Mouse (Mus musculus): Measurements from ENCODE around the gene Tmem109. TPM values are rescaled to one million over a fixed set of nuclear protein-coding genes. Genes with fewer than 3 reads are reported as not detected.
A peak's percentile ranks its signal among the peaks of the same experiment; 100 is the strongest.

Gene Tmem109
- polyA plus RNA-seq, 1 experiment = 278 TPM

DNA sequence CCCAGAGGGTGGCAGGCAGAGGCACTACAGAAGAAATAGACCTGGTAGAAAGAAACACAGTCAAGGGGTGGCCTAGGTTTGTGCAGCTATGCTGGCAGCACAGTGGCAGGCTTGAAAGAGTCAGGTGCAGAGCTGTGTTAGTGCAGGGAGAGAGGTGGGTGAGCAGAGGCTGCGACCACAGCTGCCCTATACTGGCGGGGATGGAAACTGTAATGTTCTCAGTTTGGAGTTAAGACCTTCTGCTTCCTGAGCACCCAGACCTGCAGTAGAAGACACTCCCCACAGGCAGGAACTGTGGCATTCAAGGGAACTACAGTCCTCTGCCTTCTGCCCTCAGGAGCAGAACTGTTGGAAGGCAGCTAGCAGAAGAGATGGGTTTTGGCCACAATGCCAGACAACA, 33.1 kb upstream of the Tmem109 start:
- WGBS = 54% methylated on average over 2 of the region's 2 CpGs
- no peak for TF ChIP-seq POLR2A (IDR thresholded peaks at IDR 0.05; ENCODE audit: borderline replicate concordance, extremely low read depth, low read depth, low read length)
- no peak for DNase-seq
- Histone ChIP-seq H3K4me1 (ENCODE audit: control insufficient read depth, insufficient read depth, low read length) (no peaks in the 10 kb centered on the region), H3K4me3 (replicated peaks; ENCODE audit: extremely low read depth, low read depth, low read length) (no peak overlapping the region)

DNA sequence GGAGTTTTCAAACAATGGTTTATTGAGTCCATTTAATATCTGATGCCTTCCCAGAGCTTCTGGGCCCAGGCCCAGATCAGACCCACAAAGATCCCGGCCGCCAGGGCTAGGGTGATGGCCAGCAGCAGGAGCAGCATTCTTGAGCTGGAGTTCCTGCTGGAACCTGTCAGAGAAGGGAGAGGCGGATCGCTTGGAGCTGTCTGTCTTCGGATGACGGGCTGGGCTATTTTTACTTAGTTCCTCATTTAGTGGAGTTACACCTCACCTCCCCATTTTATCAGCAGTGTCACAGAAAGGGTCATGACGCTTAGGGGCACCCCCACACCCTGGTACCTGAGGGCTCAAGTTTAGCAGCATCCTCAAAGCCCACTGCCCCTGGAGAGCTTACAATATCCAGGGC, 32.5 kb upstream of the Tmem109 start:
- Histone ChIP-seq H3K4me1 (ENCODE audit: control insufficient read depth, insufficient read depth, low read length) (no peaks in the 10 kb centered on the region), H3K4me3 (replicated peaks; ENCODE audit: extremely low read depth, low read depth, low read length) (no peak overlapping the region)
- no peak for TF ChIP-seq POLR2A (IDR thresholded peaks at IDR 0.05; ENCODE audit: borderline replicate concordance, extremely low read depth, low read depth, low read length)
- no peak for TF ChIP-seq CTCF (IDR thresholded peaks at IDR 0.05; ENCODE audit: insufficient read depth, low read length)
- 31% methylated on average over 7 of the region's 7 CpGs for WGBS
- no peak for DNase-seq

DNA sequence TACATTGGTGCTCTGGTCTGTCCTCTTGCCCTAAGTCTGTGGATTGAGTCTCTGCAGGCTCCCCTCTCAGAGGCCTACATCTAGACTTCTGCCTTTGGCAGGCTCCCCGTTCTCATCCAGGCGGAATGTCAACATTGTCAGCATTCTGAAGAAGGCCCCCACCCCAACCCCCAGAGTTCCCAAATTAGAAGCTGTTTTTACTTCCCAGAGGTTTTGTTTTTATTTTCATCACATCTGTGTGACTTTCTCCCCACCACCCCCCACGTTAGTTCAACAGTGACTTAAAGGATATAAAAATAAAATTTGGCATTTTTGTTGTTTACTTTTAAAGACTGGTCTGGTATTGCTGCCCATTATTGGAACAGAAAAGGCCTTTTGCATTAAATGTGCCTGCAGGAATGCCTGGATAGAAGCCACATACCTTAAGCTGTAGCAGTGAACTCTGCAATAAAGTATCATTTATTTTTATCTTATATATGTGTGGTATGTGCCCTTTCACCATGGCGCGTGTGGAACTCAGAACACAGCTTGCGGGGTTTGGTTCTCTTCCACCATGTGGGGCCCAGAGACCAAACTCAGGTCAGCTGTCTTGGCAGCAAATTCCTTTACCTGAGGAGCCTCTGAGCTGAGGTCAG, 27.4 kb upstream of the Tmem109 start:
- no peak for DNase-seq
- WGBS = 54% methylated on average over 6 of the region's 6 CpGs
- H3K4me3 ChIP-seq (replicated peaks; ENCODE audit: extremely low read depth, low read depth, low read length) = no peak overlapping the region
- H3K4me1 ChIP-seq (ENCODE audit: control insufficient read depth, insufficient read depth, low read length) = 0 out of 2 replicates have a peak, but pooled peaks cover 4% of the 10 kb centered on the region
- no peak for TF ChIP-seq POLR2A (IDR thresholded peaks at IDR 0.05; ENCODE audit: borderline replicate concordance, extremely low read depth, low read depth, low read length)
- TF ChIP-seq CTCF (IDR thresholded peaks at IDR 0.05; ENCODE audit: insufficient read depth, low read length) = no peak

DNA sequence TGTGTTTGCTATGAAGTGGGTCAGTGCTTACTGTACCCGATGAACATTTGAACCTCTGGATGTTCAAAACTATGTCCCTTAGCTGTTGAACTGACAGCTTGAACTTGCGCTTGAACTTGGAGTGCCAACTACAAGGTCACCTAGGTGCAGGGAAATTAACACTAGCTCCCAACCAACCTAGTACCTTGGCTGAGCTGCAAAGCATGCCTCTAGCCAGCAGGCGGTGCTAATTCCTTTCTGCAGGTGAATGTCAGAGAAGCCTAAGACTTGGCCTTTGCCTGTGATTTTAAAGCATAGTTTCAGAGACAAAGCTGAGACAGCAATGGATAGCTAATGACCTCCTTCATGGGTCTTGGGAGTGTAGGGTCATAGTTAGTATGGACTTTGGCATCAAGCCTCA, 26.1 kb upstream of the Tmem109 start:
- TF ChIP-seq POLR2A (IDR thresholded peaks at IDR 0.05; ENCODE audit: borderline replicate concordance, extremely low read depth, low read depth, low read length) (no peak), CTCF (IDR thresholded peaks at IDR 0.05; ENCODE audit: insufficient read depth, low read length) (peak; percentile 87)
- WGBS = 51% methylated on average over 3 of the region's 3 CpGs
- Histone ChIP-seq H3K4me3 (replicated peaks; ENCODE audit: extremely low read depth, low read depth, low read length) (no peak overlapping the region), H3K4me1 (ENCODE audit: control insufficient read depth, insufficient read depth, low read length) (0 out of 2 replicates have a peak, but pooled peaks cover 4% of the 10 kb centered on the region)
- peak; percentile 47 for DNase-seq

DNA sequence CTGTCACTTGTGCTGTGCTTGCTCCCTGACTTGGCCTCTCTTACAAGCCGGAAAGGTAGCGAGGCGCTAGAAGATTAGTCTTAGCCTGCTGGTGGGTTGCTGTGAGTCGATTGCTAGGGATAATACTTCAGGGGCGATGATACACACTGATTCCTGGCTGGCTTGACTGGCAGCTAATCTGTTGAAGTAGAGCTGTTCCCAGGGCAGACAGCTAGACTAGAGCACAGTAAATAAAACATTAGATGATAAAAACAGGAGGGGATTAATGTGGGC, 23.9 kb upstream of the Tmem109 start:
- DNase-seq = no peak
- Histone ChIP-seq H3K4me1 (ENCODE audit: control insufficient read depth, insufficient read depth, low read length) (0 out of 2 replicates have a peak, but pooled peaks cover 4% of the 10 kb centered on the region), H3K4me3 (replicated peaks; ENCODE audit: extremely low read depth, low read depth, low read length) (no peak overlapping the region)
- TF ChIP-seq CTCF (IDR thresholded peaks at IDR 0.05; ENCODE audit: insufficient read depth, low read length) (no peak), POLR2A (IDR thresholded peaks at IDR 0.05; ENCODE audit: borderline replicate concordance, extremely low read depth, low read depth, low read length) (no peak)
- WGBS = 53% methylated on average over 5 of the region's 5 CpGs

DNA sequence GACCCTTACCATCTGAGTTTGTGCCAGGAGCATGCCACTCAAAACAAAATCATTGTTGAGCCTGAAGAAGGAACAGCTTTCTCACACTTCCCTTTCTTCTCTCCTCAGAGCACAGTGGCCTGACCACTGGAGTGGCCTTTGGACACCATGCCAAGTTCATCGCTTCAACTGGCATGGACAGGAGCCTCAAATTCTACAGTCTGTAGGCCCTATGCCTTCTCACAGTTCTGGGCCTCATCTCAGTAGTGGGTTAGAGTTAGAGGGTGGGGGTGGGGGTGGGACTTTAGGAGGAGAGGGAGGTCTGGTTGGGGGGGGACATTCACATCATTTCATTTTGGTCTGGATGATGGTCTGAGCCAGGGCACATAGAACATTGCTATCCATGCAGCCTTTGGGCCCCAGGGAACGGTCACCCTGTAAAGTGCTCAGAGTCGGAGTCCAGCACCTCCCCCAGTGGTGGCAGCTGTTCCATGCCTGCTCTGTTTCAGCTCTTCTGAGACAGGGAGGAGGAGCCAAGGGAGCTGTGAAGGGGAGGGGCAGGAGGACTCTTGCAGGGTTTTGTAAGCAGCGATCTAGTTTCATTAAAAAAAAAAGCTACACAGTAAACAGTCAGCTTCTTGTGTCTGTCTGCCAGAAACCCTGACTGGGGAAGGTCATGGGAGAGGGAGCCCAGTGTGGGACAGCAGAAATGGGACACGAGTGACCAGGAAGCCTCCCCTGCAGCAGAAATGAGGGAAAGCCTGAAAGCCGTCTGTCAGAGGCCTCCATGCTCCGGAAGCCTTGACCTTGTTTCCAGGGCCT, 23.3 kb upstream of the Tmem109 start:
- DNase-seq = peak; percentile 30
- H3K4me3 ChIP-seq (replicated peaks; ENCODE audit: extremely low read depth, low read depth, low read length) = no peak overlapping the region
- 0 out of 2 replicates have a peak, but pooled peaks cover 4% of the 10 kb centered on the region for H3K4me1 ChIP-seq (ENCODE audit: control insufficient read depth, insufficient read depth, low read length)
- 40% methylated on average over 7 of the region's 7 CpGs for WGBS
- no peak for TF ChIP-seq CTCF (IDR thresholded peaks at IDR 0.05; ENCODE audit: insufficient read depth, low read length)
- no peak for TF ChIP-seq POLR2A (IDR thresholded peaks at IDR 0.05; ENCODE audit: borderline replicate concordance, extremely low read depth, low read depth, low read length)

DNA sequence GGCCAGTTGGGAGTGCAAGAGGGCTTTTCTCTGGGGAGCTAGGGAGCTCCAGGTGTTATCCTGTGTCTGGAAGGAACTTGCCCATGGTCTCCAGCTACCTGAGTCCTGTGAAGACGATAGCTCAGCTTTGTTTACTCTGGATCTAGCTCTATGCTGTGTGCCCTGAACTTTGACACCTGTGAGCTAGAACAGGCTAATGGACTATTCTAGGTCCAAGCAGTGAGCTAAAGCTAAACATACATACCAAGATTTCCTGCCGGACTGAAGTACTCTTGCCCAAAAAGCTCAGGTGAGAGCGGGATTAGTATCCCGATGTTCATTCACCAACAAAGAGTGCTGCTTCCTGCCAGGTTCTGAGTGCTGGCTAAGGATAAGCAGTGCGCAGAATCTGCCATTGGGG, 22.7 kb upstream of the Tmem109 start:
- H3K4me3 ChIP-seq (replicated peaks; ENCODE audit: extremely low read depth, low read depth, low read length) = no peak overlapping the region
- no peak for DNase-seq
- 0 out of 2 replicates have a peak, but pooled peaks cover 4% of the 10 kb centered on the region for H3K4me1 ChIP-seq (ENCODE audit: control insufficient read depth, insufficient read depth, low read length)
- TF ChIP-seq POLR2A (IDR thresholded peaks at IDR 0.05; ENCODE audit: borderline replicate concordance, extremely low read depth, low read depth, low read length) (no peak), CTCF (IDR thresholded peaks at IDR 0.05; ENCODE audit: insufficient read depth, low read length) (no peak)
- 70% methylated on average over 5 of the region's 5 CpGs for WGBS

DNA sequence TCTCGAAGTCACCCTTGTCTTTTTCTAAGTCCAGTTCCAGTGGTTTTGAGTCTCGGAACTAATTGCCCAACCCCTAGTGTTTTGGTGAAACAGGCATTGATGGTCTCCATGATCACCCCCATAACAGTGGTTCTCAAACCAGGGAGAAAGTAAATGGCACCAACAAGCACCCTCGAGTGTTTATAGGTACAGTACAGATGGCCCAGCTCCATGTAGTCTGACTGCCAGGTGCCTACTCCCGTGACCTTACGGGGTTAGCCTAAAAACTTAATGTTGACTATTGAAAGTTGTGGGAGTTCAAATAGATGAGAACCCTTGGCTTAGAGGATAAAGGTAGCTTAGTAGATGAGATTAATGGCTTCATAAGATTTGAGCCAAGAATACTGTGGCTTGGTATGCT, 19.2 kb upstream of the Tmem109 start:
- Histone ChIP-seq H3K4me3 (replicated peaks; ENCODE audit: extremely low read depth, low read depth, low read length) (no peak overlapping the region), H3K4me1 (ENCODE audit: control insufficient read depth, insufficient read depth, low read length) (peaks cover 9% of the 10 kb centered on the region; the same call in 1 of the 2 replicates)
- 83% methylated on average over 5 of the region's 5 CpGs for WGBS
- DNase-seq = no peak
- no peak for TF ChIP-seq CTCF (IDR thresholded peaks at IDR 0.05; ENCODE audit: insufficient read depth, low read length)
- TF ChIP-seq POLR2A (IDR thresholded peaks at IDR 0.05; ENCODE audit: borderline replicate concordance, extremely low read depth, low read depth, low read length) = no peak

DNA sequence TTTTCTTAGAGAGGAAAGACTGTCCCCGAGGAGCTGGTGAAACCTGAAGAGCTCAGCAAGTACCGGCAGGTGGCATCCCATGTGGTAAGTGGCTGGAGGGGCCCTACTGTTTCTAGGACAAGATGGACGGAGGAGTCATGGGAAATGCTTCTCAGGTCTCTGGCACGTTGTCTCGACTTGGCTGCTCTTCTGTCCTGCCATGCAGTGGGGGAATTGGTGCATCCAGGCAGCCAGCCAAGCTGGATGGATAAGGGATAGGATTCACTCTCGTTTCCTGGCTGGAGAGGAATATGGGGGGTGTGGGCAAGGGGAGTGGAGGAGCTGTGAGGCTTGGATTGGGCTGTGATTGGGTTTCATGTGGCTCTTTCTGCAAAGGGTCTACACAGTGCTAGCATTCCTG, 18.5 kb upstream of the Tmem109 start:
- H3K4me1 ChIP-seq (ENCODE audit: control insufficient read depth, insufficient read depth, low read length) = peaks cover 11% of the 10 kb centered on the region; the same call in 1 of the 2 replicates
- WGBS = 74% methylated on average over 6 of the region's 6 CpGs
- no peak overlapping the region for H3K4me3 ChIP-seq (replicated peaks; ENCODE audit: extremely low read depth, low read depth, low read length)
- no peak for DNase-seq
- TF ChIP-seq CTCF (IDR thresholded peaks at IDR 0.05; ENCODE audit: insufficient read depth, low read length) = no peak
- no peak for TF ChIP-seq POLR2A (IDR thresholded peaks at IDR 0.05; ENCODE audit: borderline replicate concordance, extremely low read depth, low read depth, low read length)

DNA sequence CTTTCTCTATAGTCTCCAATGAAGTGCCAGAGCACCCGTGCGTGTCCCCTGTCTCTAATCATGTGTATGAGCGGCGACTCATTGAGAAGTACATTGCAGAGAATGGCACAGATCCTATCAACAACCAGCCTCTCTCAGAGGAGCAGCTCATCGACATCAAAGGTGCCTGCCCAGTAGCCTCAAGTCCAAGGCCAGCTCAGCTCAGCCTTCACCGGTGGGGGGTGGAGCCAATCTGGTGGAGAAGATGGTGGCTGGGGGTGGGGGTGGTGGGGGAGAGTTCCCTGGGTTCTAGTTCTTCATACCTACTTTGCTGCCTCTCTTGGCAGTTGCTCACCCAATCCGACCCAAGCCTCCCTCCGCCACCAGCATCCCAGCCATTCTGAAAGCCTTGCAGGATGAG, 15.7 kb upstream of the Tmem109 start:
- Histone ChIP-seq H3K4me3 (replicated peaks; ENCODE audit: extremely low read depth, low read depth, low read length) (no peak overlapping the region), H3K4me1 (ENCODE audit: control insufficient read depth, insufficient read depth, low read length) (peaks cover 7% of the 10 kb centered on the region; the same call in 1 of the 2 replicates)
- WGBS = 84% methylated on average over 8 of the region's 8 CpGs
- TF ChIP-seq POLR2A (IDR thresholded peaks at IDR 0.05; ENCODE audit: borderline replicate concordance, extremely low read depth, low read depth, low read length) (no peak), CTCF (IDR thresholded peaks at IDR 0.05; ENCODE audit: insufficient read depth, low read length) (no peak)
- DNase-seq = no peak

Measured in lung, adult 2 months (tissue).